Mouse (Mus musculus): ENCODE data around the gene Eif3a. TPM values are rescaled to one million over a fixed set of nuclear protein-coding genes. Genes with fewer than 3 reads are reported as not detected.

Eif3a gene
- polyA plus RNA-seq, 1 experiment from 2014 or later, result 124 TPM

GRCm38 (mm10) chr19:60797415-60797814 lies 7.0 kb upstream of the Eif3a start:
- ATAC-seq, result no peak
- 89% methylated on average over 2 of the region's 2 CpGs for WGBS

GRCm38 (mm10) chr19:60795244-60795643 lies 4.8 kb upstream of the Eif3a start:
- no peaks in the 10 kb centered on the region for H3K27me3 ChIP-seq (replicated peaks; ENCODE audit: control insufficient read depth, insufficient read depth, low read length)
- no peak overlapping the region for H3K4me2 ChIP-seq (ENCODE audit: low read depth, low read length)
- H3K27ac ChIP-seq (ENCODE audit: low read length), result no peak overlapping the region
- H3K4me1 ChIP-seq (ENCODE audit: control insufficient read depth, insufficient read depth, low read length), result no peaks in the 10 kb centered on the region
- no peaks in the 10 kb centered on the region for H3K36me3 ChIP-seq (ENCODE audit: control insufficient read depth, insufficient read depth, low read length)
- no peak overlapping the region for H3K9ac ChIP-seq (ENCODE audit: low read depth, low read length)
- H3K9me3 ChIP-seq (ENCODE audit: control insufficient read depth, low read length), result no peaks in the 10 kb centered on the region
- ATAC-seq, result no peak
- no peak overlapping the region for H3K4me3 ChIP-seq (ENCODE audit: low read length)
- 86% methylated on average over 2 of the region's 2 CpGs for WGBS

More at GRCm38 (mm10) chr19:60797415-60797814, 7.0 kb upstream of the Eif3a start:
- Histone ChIP-seq H3K4me3 (ENCODE audit: low read length) (no peak overlapping the region), H3K4me2 (ENCODE audit: low read depth, low read length) (no peak overlapping the region), H3K27me3 (replicated peaks; ENCODE audit: control insufficient read depth, insufficient read depth, low read length) (no peaks in the 10 kb centered on the region), H3K27ac (ENCODE audit: low read length) (no peak overlapping the region), H3K9ac (ENCODE audit: low read depth, low read length) (no peak overlapping the region), H3K9me3 (ENCODE audit: control insufficient read depth, low read length) (no peaks in the 10 kb centered on the region), H3K4me1 (ENCODE audit: control insufficient read depth, insufficient read depth, low read length) (no peaks in the 10 kb centered on the region), H3K36me3 (ENCODE audit: control insufficient read depth, insufficient read depth, low read length) (no peaks in the 10 kb centered on the region)

GRCm38 (mm10) chr19:60793170-60793707 lies 2.8 kb upstream of the Eif3a start:
- Histone ChIP-seq H3K4me3 (ENCODE audit: low read length) (no peak overlapping the region), H3K9me3 (ENCODE audit: control insufficient read depth, low read length) (no peaks in the 10 kb centered on the region), H3K36me3 (ENCODE audit: control insufficient read depth, insufficient read depth, low read length) (no peaks in the 10 kb centered on the region), H3K27me3 (replicated peaks; ENCODE audit: control insufficient read depth, insufficient read depth, low read length) (no peaks in the 10 kb centered on the region), H3K27ac (ENCODE audit: low read length) (no peak overlapping the region), H3K9ac (ENCODE audit: low read depth, low read length) (no peak overlapping the region), H3K4me2 (ENCODE audit: low read depth, low read length) (no peak overlapping the region), H3K4me1 (ENCODE audit: control insufficient read depth, insufficient read depth, low read length) (no peaks in the 10 kb centered on the region; the same call in 1 of the 2 replicates)
- 81% methylated on average over 2 of the region's 2 CpGs for WGBS
- no peak for ATAC-seq

GRCm38 (mm10) chr19:60791164-60791563 lies 706 bp upstream of the Eif3a start:
- Histone ChIP-seq H3K27ac (ENCODE audit: low read length) (peak overlapping the region; percentile 99), H3K36me3 (ENCODE audit: control insufficient read depth, insufficient read depth, low read length) (no peaks in the 10 kb centered on the region), H3K4me2 (ENCODE audit: low read depth, low read length) (peak overlapping the region; percentile 46), H3K4me3 (ENCODE audit: low read length) (peak overlapping the region; percentile 99), H3K9me3 (ENCODE audit: control insufficient read depth, low read length) (no peaks in the 10 kb centered on the region), H3K27me3 (replicated peaks; ENCODE audit: control insufficient read depth, insufficient read depth, low read length) (no peaks in the 10 kb centered on the region), H3K9ac (ENCODE audit: low read depth, low read length) (peak overlapping the region; percentile 100), H3K4me1 (ENCODE audit: control insufficient read depth, insufficient read depth, low read length) (peaks cover 3% of the 10 kb centered on the region; the same call in 1 of the 2 replicates)
- 13% methylated on average over 9 of the region's 9 CpGs for WGBS
- peak; percentile 19; the same call in 1 of the 2 replicates for ATAC-seq

- Histone ChIP-seq H3K9ac (ENCODE audit: low read depth, low read length) (peak overlapping the region; percentile 100), H3K4me2 (ENCODE audit: low read depth, low read length) (peak overlapping the region; percentile 59), H3K9me3 (ENCODE audit: control insufficient read depth, low read length) (no peaks in the 10 kb centered on the region), H3K27me3 (replicated peaks; ENCODE audit: control insufficient read depth, insufficient read depth, low read length) (no peaks in the 10 kb centered on the region), H3K27ac (ENCODE audit: low read length) (peak overlapping the region; percentile 99), H3K36me3 (ENCODE audit: control insufficient read depth, insufficient read depth, low read length) (no peaks in the 10 kb centered on the region), H3K4me1 (ENCODE audit: control insufficient read depth, insufficient read depth, low read length) (peaks cover 3% of the 10 kb centered on the region; the same call in 1 of the 2 replicates), H3K4me3 (ENCODE audit: low read length) (peak overlapping the region; percentile 99)
- 0% methylated on average over 60 of the region's 60 CpGs for WGBS
- peak; percentile 61 for ATAC-seq
Observed at GRCm38 (mm10) chr19:60789919-60790506, 445 bp downstream of the Eif3a start.

GRCm38 (mm10) chr19:60789452-60789851 lies 1.0 kb downstream of the Eif3a start:
- ATAC-seq, result no peak
- peak overlapping the region; percentile 99 for H3K27ac ChIP-seq (ENCODE audit: low read length)
- H3K27me3 ChIP-seq (replicated peaks; ENCODE audit: control insufficient read depth, insufficient read depth, low read length), result no peaks in the 10 kb centered on the region
- no peaks in the 10 kb centered on the region for H3K36me3 ChIP-seq (ENCODE audit: control insufficient read depth, insufficient read depth, low read length)
- H3K4me1 ChIP-seq (ENCODE audit: control insufficient read depth, insufficient read depth, low read length), result peaks cover 3% of the 10 kb centered on the region; the same call in 1 of the 2 replicates
- H3K9me3 ChIP-seq (ENCODE audit: control insufficient read depth, low read length), result no peaks in the 10 kb centered on the region
- peak overlapping the region; percentile 99 for H3K4me3 ChIP-seq (ENCODE audit: low read length)
- under 1% methylated on average over 7 of the region's 7 CpGs for WGBS
- H3K9ac ChIP-seq (ENCODE audit: low read depth, low read length), result peak overlapping the region; percentile 100
- peak overlapping the region; percentile 59 for H3K4me2 ChIP-seq (ENCODE audit: low read depth, low read length)

GRCm38 (mm10) chr19:60788214-60788960 lies 2.1 kb downstream of the Eif3a start:
- H3K9ac ChIP-seq (ENCODE audit: low read depth, low read length), result peak overlapping the region; percentile 54; the same call in 1 of the 2 replicates
- peak overlapping the region; percentile 44 for H3K4me3 ChIP-seq (ENCODE audit: low read length)
- no peak for ATAC-seq
- no peaks in the 10 kb centered on the region for H3K36me3 ChIP-seq (ENCODE audit: control insufficient read depth, insufficient read depth, low read length)
- 36% methylated on average over 6 of the region's 6 CpGs for WGBS
- no peaks in the 10 kb centered on the region for H3K9me3 ChIP-seq (ENCODE audit: control insufficient read depth, low read length)
- no peak overlapping the region for H3K27ac ChIP-seq (ENCODE audit: low read length)
- peaks cover 3% of the 10 kb centered on the region; the same call in 1 of the 2 replicates for H3K4me1 ChIP-seq (ENCODE audit: control insufficient read depth, insufficient read depth, low read length)
- no peaks in the 10 kb centered on the region for H3K27me3 ChIP-seq (replicated peaks; ENCODE audit: control insufficient read depth, insufficient read depth, low read length)
- peak overlapping the region; percentile 80 for H3K4me2 ChIP-seq (ENCODE audit: low read depth, low read length)

- H3K4me1 ChIP-seq (ENCODE audit: control insufficient read depth, insufficient read depth, low read length), result peaks cover 3% of the 10 kb centered on the region; the same call in 1 of the 2 replicates
- no peaks in the 10 kb centered on the region for H3K27me3 ChIP-seq (replicated peaks; ENCODE audit: control insufficient read depth, insufficient read depth, low read length)
- no peaks in the 10 kb centered on the region for H3K9me3 ChIP-seq (ENCODE audit: control insufficient read depth, low read length)
- no peaks in the 10 kb centered on the region for H3K36me3 ChIP-seq (ENCODE audit: control insufficient read depth, insufficient read depth, low read length)
- no peak overlapping the region for H3K27ac ChIP-seq (ENCODE audit: low read length)
- H3K9ac ChIP-seq (ENCODE audit: low read depth, low read length), result no peak overlapping the region
- ATAC-seq, result no peak
- no peak overlapping the region for H3K4me3 ChIP-seq (ENCODE audit: low read length)
- peak overlapping the region; percentile 26; the same call in 1 of the 2 replicates for H3K4me2 ChIP-seq (ENCODE audit: low read depth, low read length)
- WGBS, result 35% methylated on average over 2 of the region's 2 CpGs
Observed at GRCm38 (mm10) chr19:60787465-60788150, 2.9 kb downstream of the Eif3a start.

GRCm38 (mm10) chr19:60784712-60785111 lies 5.7 kb downstream of the Eif3a start:
- ATAC-seq, result no peak
- WGBS, result 50% methylated on average over 1 of the region's 1 CpGs
- H3K9me3 ChIP-seq (ENCODE audit: control insufficient read depth, low read length), result no peaks in the 10 kb centered on the region
- peaks cover 3% of the 10 kb centered on the region; the same call in 1 of the 2 replicates for H3K4me1 ChIP-seq (ENCODE audit: control insufficient read depth, insufficient read depth, low read length)
- H3K27ac ChIP-seq (ENCODE audit: low read length), result no peak overlapping the region
- H3K27me3 ChIP-seq (replicated peaks; ENCODE audit: control insufficient read depth, insufficient read depth, low read length), result no peaks in the 10 kb centered on the region
- no peak overlapping the region for H3K4me2 ChIP-seq (ENCODE audit: low read depth, low read length)
- no peak overlapping the region for H3K9ac ChIP-seq (ENCODE audit: low read depth, low read length)
- H3K4me3 ChIP-seq (ENCODE audit: low read length), result no peak overlapping the region
- no peaks in the 10 kb centered on the region for H3K36me3 ChIP-seq (ENCODE audit: control insufficient read depth, insufficient read depth, low read length)
